Mouse (Mus musculus) heart, adult 2 months (tissue): ENCODE results near the gene Lgr5.

Experiments used
- CTCF ChIP-seq: fragments of 200-600 bp; IDR thresholded peaks from 2 replicates; pipeline ENCODE4 v1.8.1; 2022; ENCODE audit warnings: antibody characterized with exemption, mild to moderate bottlenecking, moderate library complexity
- POLR2A ChIP-seq: fragments of 200-500 bp; IDR thresholded peaks from 2 replicates; pipeline ENCODE4 v1.6.1; 2011; ENCODE audit warnings: mild to moderate bottlenecking, low read depth, low read length, control low read depth; ENCODE audit not compliant: insufficient read depth

DNA sequence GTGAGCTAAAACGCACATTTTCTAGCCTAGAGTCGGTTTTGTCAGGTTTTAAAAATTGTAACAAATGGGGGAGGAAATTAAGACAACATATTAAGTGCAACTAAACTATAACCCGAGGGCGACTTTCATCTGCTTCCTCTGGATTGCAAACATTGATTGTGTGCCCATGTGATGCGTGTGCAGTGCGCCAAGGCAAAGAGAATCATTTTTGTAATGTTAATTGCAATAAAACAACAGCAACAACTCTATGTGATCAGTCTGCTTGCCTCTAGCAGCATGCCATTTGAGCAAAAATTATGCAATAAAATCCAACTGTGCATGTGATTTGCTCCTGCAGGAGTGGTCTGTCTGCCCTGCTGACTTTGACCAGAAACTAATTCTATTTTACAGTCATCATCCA is 39.1 kb upstream of the Lgr5 start:
- no peak for TF ChIP-seq CTCF
- no peak for TF ChIP-seq POLR2A
